Mouse (Mus musculus) lung, postnatal 0 days (tissue): ENCODE measurements around the gene Mcoln1.

ENCODE experiments used
- CTCF ChIP-seq: IDR thresholded peaks from 2 replicates; pipeline ENCODE4 v1.5.1; 2016; ENCODE audit warnings: antibody characterized with exemption, mild to moderate bottlenecking
- EP300 ChIP-seq: IDR thresholded peaks from 2 replicates; pipeline ENCODE4 v1.6.1; 2016; ENCODE audit warnings: antibody characterized with exemption, mild to moderate bottlenecking, control low read depth

- TF ChIP-seq CTCF (no peak), EP300 (no peak; the same call in 1 of the 2 replicates)
Observed at GRCm38 (mm10) chr8:3515771-3516417, 15.6 kb downstream of the Mcoln1 start.
